Mouse (Mus musculus) myocyte (in vitro differentiated cells): ENCODE data around the gene Ntrk3.

Source experiments
- E2F4 ChIP-seq: IDR thresholded peaks from one replicate; pipeline ENCODE4 v1.6.1; 2011; ENCODE audit warnings: mild to moderate bottlenecking, control low read depth, moderate library complexity; ENCODE audit not compliant: insufficient read depth
- POLR2A ChIP-seq: IDR thresholded peaks from one replicate; pipeline ENCODE4 v1.6.1; 2011; ENCODE audit warnings: low read depth, mild to moderate bottlenecking, control low read depth, moderate library complexity; ENCODE audit not compliant: insufficient read length
- POLR2AphosphoS2 ChIP-seq: IDR thresholded peaks from one replicate; pipeline ENCODE4 v1.6.1; 2011; ENCODE audit warnings: low read depth, control low read depth; ENCODE audit not compliant: insufficient read length
- REST ChIP-seq: IDR thresholded peaks from one replicate; pipeline ENCODE4 v1.6.1; 2011; ENCODE audit warnings: mild to moderate bottlenecking, control low read depth, moderate library complexity; ENCODE audit not compliant: insufficient read depth, insufficient read length
- TCF12 ChIP-seq: IDR thresholded peaks from one replicate; pipeline ENCODE4 v1.6.1; 2011; ENCODE audit warnings: mild to moderate bottlenecking, control low read depth; ENCODE audit not compliant: poor library complexity, insufficient read depth, severe bottlenecking

- TF ChIP-seq POLR2A (no peak), REST (no peak), E2F4 (no peak), POLR2AphosphoS2 (no peak), TCF12 (no peak)
Observed at GRCm38 (mm10) chr7:78384111-78384510, 353.7 kb downstream of the Ntrk3 start.
